Mouse (Mus musculus): Measurements from ENCODE around the gene Cmtm4.
A peak's percentile ranks its signal among the peaks of the same experiment; 100 is the strongest.

Gene Cmtm4

GRCm38 (mm10) chr8:104411468-104411867 is 15.9 kb upstream of the Cmtm4 start:
- DNase-seq (ENCODE audit: low read depth): no peak

GRCm38 (mm10) chr8:104410628-104411273 is 15.1 kb upstream of the Cmtm4 start:
- DNase-seq (ENCODE audit: low read depth): peak; percentile 46

GRCm38 (mm10) chr8:104408328-104409110 is 12.9 kb upstream of the Cmtm4 start:
- no peak for DNase-seq (ENCODE audit: low read depth)

- DNase-seq (ENCODE audit: low read depth): no peak
Observed at GRCm38 (mm10) chr8:104406340-104407128, 10.9 kb upstream of the Cmtm4 start.

- DNase-seq (ENCODE audit: low read depth): no peak
Observed at GRCm38 (mm10) chr8:104405430-104406187, 10.0 kb upstream of the Cmtm4 start.

GRCm38 (mm10) chr8:104403596-104403995 is 8.0 kb upstream of the Cmtm4 start:
- DNase-seq (ENCODE audit: low read depth): no peak

- no peak for DNase-seq (ENCODE audit: low read depth)
Observed at GRCm38 (mm10) chr8:104394801-104395702, 555 bp downstream of the Cmtm4 start.

GRCm38 (mm10) chr8:104393767-104394166 is 1.8 kb downstream of the Cmtm4 start:
- no peak for DNase-seq (ENCODE audit: low read depth)

- no peak for DNase-seq (ENCODE audit: low read depth)
Observed at GRCm38 (mm10) chr8:104393139-104393538, 2.5 kb downstream of the Cmtm4 start.

- DNase-seq (ENCODE audit: low read depth): no peak
Observed at GRCm38 (mm10) chr8:104390245-104390644, 5.4 kb downstream of the Cmtm4 start.

GRCm38 (mm10) chr8:104387980-104388379 is 7.6 kb downstream of the Cmtm4 start:
- DNase-seq (ENCODE audit: low read depth): no peak

- DNase-seq (ENCODE audit: low read depth): no peak
Observed at GRCm38 (mm10) chr8:104387501-104387900, 8.1 kb downstream of the Cmtm4 start.

- DNase-seq (ENCODE audit: low read depth): no peak
Observed at GRCm38 (mm10) chr8:104386693-104387092, 8.9 kb downstream of the Cmtm4 start.

GRCm38 (mm10) chr8:104383977-104384376 is 11.6 kb downstream of the Cmtm4 start:
- DNase-seq (ENCODE audit: low read depth): no peak

GRCm38 (mm10) chr8:104383296-104383695 is 12.3 kb downstream of the Cmtm4 start:
- DNase-seq (ENCODE audit: low read depth): no peak

- no peak for DNase-seq (ENCODE audit: low read depth)
Observed at GRCm38 (mm10) chr8:104380961-104381411, 14.6 kb downstream of the Cmtm4 start.

- DNase-seq (ENCODE audit: low read depth): no peak
Observed at GRCm38 (mm10) chr8:104380269-104380668, 15.3 kb downstream of the Cmtm4 start.

GRCm38 (mm10) chr8:104379301-104379836 is 16.2 kb downstream of the Cmtm4 start:
- DNase-seq (ENCODE audit: low read depth): no peak

- no peak for DNase-seq (ENCODE audit: low read depth)
Observed at GRCm38 (mm10) chr8:104376669-104377068, 18.9 kb downstream of the Cmtm4 start.

- no peak for DNase-seq (ENCODE audit: low read depth)
Observed at GRCm38 (mm10) chr8:104375959-104376358, 19.6 kb downstream of the Cmtm4 start.

Measured in fibroblast of lung, adult 2 months (primary cell).